Mouse (Mus musculus) olfactory bulb, adult 2 months (tissue): ENCODE data around the gene Serpina9.

Experiments
- CTCF ChIP-seq: fragments of 200-500 bp; IDR thresholded peaks from 2 replicates; pipeline ENCODE4 v1.5.1; 2012; ENCODE audit warnings: low read depth, mild to moderate bottlenecking, low read length, moderate library complexity; ENCODE audit not compliant: insufficient read depth
- POLR2A ChIP-seq: fragments of 200-500 bp; IDR thresholded peaks from 2 replicates; pipeline ENCODE4 v1.6.1; 2012; ENCODE audit warnings: mild to moderate bottlenecking, low read depth, low read length, moderate library complexity; ENCODE audit not compliant: insufficient read depth

- TF ChIP-seq CTCF (no peak), POLR2A (no peak)
Observed at GRCm38 (mm10) chr12:104057050-104057449, 43.5 kb upstream of the Serpina9 start.
